Mouse (Mus musculus): ENCODE measurements around the gene Serinc3.

GRCm38 (mm10) chr2:163617874-163618273, 27.1 kb downstream of the Serinc3 start:
- TF ChIP-seq CTCF (IDR thresholded peaks at IDR 0.05; ENCODE audit: borderline replicate concordance, insufficient read depth, low read length) (no peak), POLR2A (IDR thresholded peaks at IDR 0.05; ENCODE audit: low read depth, low read length) (no peak)
